Mouse (Mus musculus) hindbrain, embryonic 10.5 days (tissue): ENCODE measurements at regions not wholly inside any gene's neighbourhood (a gene's known extent, or its start where the extent isn't known, plus 50 kb on each side); places are given as distances from the start of the nearest gene placed in this dataset.

Experiments used
- DNase-seq: peaks from one replicate; pipeline ENCODE4 v3.0.0-alpha.2; 2017; ENCODE audit warnings: low spot score
- H3K27ac ChIP-seq: fragments of 300-500 bp; sonication (generic); 2 replicates; pipeline ENCODE4 v1.5.1; 2016; ENCODE audit warnings: mild to moderate bottlenecking, moderate library complexity
- H3K27me3 ChIP-seq: fragments of 300-500 bp; sonication (generic); 2 replicates; pipeline ENCODE4 v1.6.1; 2016; ENCODE audit warnings: mild to moderate bottlenecking; ENCODE audit not compliant: poor library complexity, insufficient read depth, severe bottlenecking
- H3K36me3 ChIP-seq: fragments of 300-500 bp; sonication (generic); 2 replicates; pipeline ENCODE4 v1.6.1; 2016; ENCODE audit warnings: mild to moderate bottlenecking, moderate library complexity
- H3K4me1 ChIP-seq: fragments of 300-500 bp; sonication (generic); replicated peaks from 2 replicates; pipeline ENCODE4 v1.6.1; 2016; ENCODE audit warnings: mild to moderate bottlenecking
- H3K4me3 ChIP-seq: fragments of 300-500 bp; sonication (generic); 2 replicates; pipeline ENCODE4 v1.5.1; 2016; ENCODE audit warnings: mild to moderate bottlenecking, moderate library complexity
- H3K9me3 ChIP-seq: fragments of 300-500 bp; sonication (generic); 2 replicates; pipeline ENCODE4 v1.6.1; 2016; ENCODE audit warnings: mild to moderate bottlenecking, moderate library complexity
- WGBS: fragments of 180-500 bp; shearing (Covaris S2); methylation state at CpG from one replicate; pipeline ENCODE4 v1.1.7; 2016; 5-methylcytosine and 5-hydroxymethylcytosine counted together

DNA sequence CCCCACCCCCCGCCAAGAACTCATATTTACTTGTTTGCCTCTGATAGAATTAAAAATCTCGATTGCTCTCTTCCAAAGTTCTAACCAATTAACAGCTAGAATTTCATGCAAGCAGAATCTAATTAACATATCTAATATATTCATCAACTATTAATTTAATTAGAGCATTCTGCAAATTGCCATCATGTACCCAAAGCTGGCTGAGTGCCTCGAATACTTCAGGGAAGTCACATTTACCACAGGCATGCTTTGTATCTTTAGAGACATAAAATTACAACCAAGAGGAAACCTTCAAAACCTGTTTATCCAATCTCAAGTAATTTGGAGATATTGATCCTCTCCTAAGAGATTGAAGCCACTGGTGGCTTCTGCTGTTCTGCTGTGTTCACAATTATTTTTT is 401.6 kb upstream of the Nmur2 start:
- H3K27ac ChIP-seq, result no peak overlapping the region
- H3K4me1 ChIP-seq, result no peaks in the 10 kb centered on the region
- no peaks in the 10 kb centered on the region for H3K9me3 ChIP-seq
- H3K27me3 ChIP-seq, result no peaks in the 10 kb centered on the region
- no peak for DNase-seq
- H3K4me3 ChIP-seq, result no peak overlapping the region
- 81% methylated on average over 3 of the region's 3 CpGs for WGBS
- no peaks in the 10 kb centered on the region for H3K36me3 ChIP-seq

GRCm38 (mm10) chr11:56441071-56441470 is 400.3 kb upstream of the Nmur2 start:
- Histone ChIP-seq H3K36me3 (no peaks in the 10 kb centered on the region), H3K27ac (no peak overlapping the region), H3K9me3 (no peaks in the 10 kb centered on the region), H3K4me3 (no peak overlapping the region), H3K4me1 (no peaks in the 10 kb centered on the region), H3K27me3 (no peaks in the 10 kb centered on the region)
- 59% methylated on average over 2 of the region's 2 CpGs for WGBS
- no peak for DNase-seq

DNA sequence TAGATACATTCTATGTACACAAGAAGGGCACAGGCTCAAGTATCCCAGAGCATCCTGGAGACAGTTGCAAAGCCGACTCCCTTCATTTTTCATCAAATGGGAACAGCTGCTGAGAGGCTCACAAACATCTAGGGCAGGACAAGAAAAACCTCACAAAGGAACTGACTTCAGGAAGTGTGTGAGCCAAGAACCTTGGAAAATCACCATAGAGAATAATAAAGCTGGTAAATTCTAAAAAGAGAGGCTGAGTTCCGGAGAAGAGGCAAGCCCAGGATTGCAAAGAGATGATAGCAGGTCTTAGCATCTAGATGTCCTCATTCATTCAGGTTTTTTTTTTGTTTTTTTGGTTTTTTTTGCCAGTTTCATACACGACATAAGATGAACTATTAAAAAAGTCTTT is 390.3 kb upstream of the Nmur2 start:
- H3K4me1 ChIP-seq, result no peaks in the 10 kb centered on the region
- no peaks in the 10 kb centered on the region for H3K9me3 ChIP-seq
- H3K27me3 ChIP-seq, result no peaks in the 10 kb centered on the region
- H3K36me3 ChIP-seq, result no peaks in the 10 kb centered on the region
- 83% methylated on average over 3 of the region's 3 CpGs for WGBS
- no peak overlapping the region for H3K27ac ChIP-seq
- no peak for DNase-seq
- H3K4me3 ChIP-seq, result no peak overlapping the region

- 82% methylated on average over 1 of the region's 1 CpGs for WGBS
- no peak overlapping the region for H3K4me3 ChIP-seq
Measured at GRCm38 (mm10) chr11:56384761-56385160, 344.0 kb upstream of the Nmur2 start.

GRCm38 (mm10) chr11:56377535-56377934 is 336.7 kb upstream of the Nmur2 start:
- Histone ChIP-seq H3K36me3 (no peaks in the 10 kb centered on the region), H3K9me3 (no peaks in the 10 kb centered on the region), H3K27me3 (no peaks in the 10 kb centered on the region), H3K27ac (no peak overlapping the region), H3K4me3 (no peak overlapping the region), H3K4me1 (no peaks in the 10 kb centered on the region)
- WGBS, result 91% methylated on average over 5 of the region's 5 CpGs
- DNase-seq, result no peak

More at GRCm38 (mm10) chr11:56384761-56385160, 344.0 kb upstream of the Nmur2 start:
- no peak for DNase-seq
- Histone ChIP-seq H3K9me3 (no peaks in the 10 kb centered on the region), H3K4me1 (no peaks in the 10 kb centered on the region), H3K36me3 (no peaks in the 10 kb centered on the region), H3K27me3 (no peaks in the 10 kb centered on the region), H3K27ac (no peak overlapping the region)

DNA sequence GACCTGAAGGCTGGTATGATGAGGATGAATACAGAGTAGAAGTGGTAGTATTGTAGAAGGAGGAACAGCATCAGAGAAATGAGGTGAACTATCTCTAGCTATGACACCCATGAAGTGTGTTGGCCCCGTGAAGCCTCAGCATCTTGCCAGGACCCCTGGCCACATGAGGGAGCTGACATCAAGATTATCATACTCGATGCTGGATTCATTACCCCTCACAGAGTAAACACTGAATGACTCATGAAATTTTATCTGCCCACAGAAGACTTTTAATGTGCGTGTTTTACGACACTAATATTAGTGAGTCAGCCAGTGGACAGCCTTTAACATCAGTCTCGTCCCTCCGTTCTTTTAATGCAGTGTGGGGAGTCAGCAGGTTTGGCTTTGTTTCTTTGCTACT is 333.5 kb upstream of the Nmur2 start:
- Histone ChIP-seq H3K4me3 (no peak overlapping the region), H3K27ac (no peak overlapping the region), H3K9me3 (no peaks in the 10 kb centered on the region), H3K27me3 (no peaks in the 10 kb centered on the region), H3K36me3 (no peaks in the 10 kb centered on the region), H3K4me1 (no peaks in the 10 kb centered on the region)
- WGBS, result 88% methylated on average over 6 of the region's 6 CpGs
- no peak for DNase-seq

GRCm38 (mm10) chr11:56373624-56374023 is 332.8 kb upstream of the Nmur2 start:
- Histone ChIP-seq H3K4me1 (no peaks in the 10 kb centered on the region), H3K36me3 (no peaks in the 10 kb centered on the region), H3K4me3 (no peak overlapping the region), H3K27me3 (no peaks in the 10 kb centered on the region), H3K27ac (no peak overlapping the region), H3K9me3 (no peaks in the 10 kb centered on the region)
- DNase-seq, result no peak
- WGBS, result 87% methylated on average over 4 of the region's 4 CpGs

- H3K9me3 ChIP-seq, result no peaks in the 10 kb centered on the region
- no peak overlapping the region for H3K27ac ChIP-seq
- H3K36me3 ChIP-seq, result no peaks in the 10 kb centered on the region
- H3K4me3 ChIP-seq, result no peak overlapping the region
- no peaks in the 10 kb centered on the region for H3K27me3 ChIP-seq
- H3K4me1 ChIP-seq, result no peaks in the 10 kb centered on the region
- 82% methylated on average over 2 of the region's 2 CpGs for WGBS
- DNase-seq, result no peak
Measured at GRCm38 (mm10) chr11:56357690-56358089, 316.9 kb upstream of the Nmur2 start.

- Histone ChIP-seq H3K4me3 (no peak overlapping the region), H3K27me3 (no peaks in the 10 kb centered on the region), H3K27ac (no peak overlapping the region), H3K4me1 (no peaks in the 10 kb centered on the region), H3K36me3 (no peaks in the 10 kb centered on the region), H3K9me3 (no peaks in the 10 kb centered on the region)
- no peak for DNase-seq
- 83% methylated on average over 7 of the region's 7 CpGs for WGBS
Measured at GRCm38 (mm10) chr11:56351798-56352366, 311.1 kb upstream of the Nmur2 start.

DNA sequence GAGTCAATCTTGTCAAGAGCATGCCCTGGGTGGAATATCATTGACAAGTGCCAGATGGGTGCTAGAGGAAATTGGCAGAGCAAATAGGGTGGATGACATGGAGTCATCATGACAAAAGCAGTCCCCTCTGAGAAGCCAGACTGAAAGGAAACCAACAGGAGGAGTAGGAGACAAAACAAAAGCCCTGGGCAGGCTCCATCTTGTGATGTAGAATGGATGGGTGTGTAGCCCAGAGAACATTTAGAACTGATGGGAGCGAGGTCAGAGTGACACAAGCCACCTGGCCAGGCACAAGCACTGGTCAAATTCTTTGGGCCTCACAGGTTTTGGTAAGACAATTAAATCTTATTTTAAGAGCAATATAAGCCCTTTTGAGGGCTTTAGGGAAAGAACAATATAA is 310.4 kb upstream of the Nmur2 start:
- Histone ChIP-seq H3K27me3 (no peaks in the 10 kb centered on the region), H3K9me3 (no peaks in the 10 kb centered on the region), H3K27ac (no peak overlapping the region), H3K36me3 (no peaks in the 10 kb centered on the region), H3K4me3 (no peak overlapping the region), H3K4me1 (no peaks in the 10 kb centered on the region)
- DNase-seq, result no peak
- 89% methylated on average over 1 of the region's 1 CpGs for WGBS

DNA sequence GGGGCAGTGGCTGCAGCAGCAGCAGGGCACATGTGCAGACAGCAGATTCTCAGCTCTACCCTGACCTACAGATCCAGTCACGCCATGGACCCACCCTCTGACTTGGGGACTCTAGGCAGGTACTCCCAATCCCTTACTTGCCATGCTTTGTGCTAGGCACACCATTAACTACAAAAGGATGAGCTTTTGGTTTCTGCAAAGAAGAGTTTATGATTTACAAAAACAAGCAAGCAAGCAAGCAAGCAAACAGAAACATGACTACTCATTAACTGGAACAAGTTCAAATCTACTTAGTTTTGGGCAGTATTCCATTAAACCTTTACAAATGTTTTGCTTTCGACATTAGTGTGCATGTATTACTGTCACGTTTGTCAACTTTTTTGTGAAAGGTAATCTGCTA is 309.0 kb upstream of the Nmur2 start:
- no peaks in the 10 kb centered on the region for H3K36me3 ChIP-seq
- no peak overlapping the region for H3K4me3 ChIP-seq
- 89% methylated on average over 3 of the region's 3 CpGs for WGBS
- no peak for DNase-seq
- H3K27me3 ChIP-seq, result no peaks in the 10 kb centered on the region
- H3K9me3 ChIP-seq, result no peaks in the 10 kb centered on the region
- H3K4me1 ChIP-seq, result no peaks in the 10 kb centered on the region
- no peak overlapping the region for H3K27ac ChIP-seq

DNA sequence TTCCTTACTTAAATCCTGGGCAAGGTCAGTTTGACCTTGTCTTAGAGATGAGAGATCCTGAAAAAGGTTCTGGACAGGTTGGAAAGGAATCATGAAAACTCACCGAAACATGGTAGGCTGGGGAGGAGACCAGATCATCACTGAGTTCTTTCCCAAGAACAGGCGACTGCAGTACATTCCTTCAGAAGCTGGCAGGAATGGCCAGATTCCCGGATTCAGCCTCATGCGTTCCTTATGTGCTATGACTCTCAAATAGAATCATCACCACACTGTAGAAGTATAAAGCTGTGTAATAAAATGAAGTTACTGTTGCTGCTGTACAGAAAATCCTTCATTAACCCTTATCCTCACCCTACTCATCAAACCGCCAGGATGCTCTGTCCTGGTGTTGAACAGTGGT is 307.6 kb upstream of the Nmur2 start:
- Histone ChIP-seq H3K4me3 (no peak overlapping the region), H3K36me3 (no peaks in the 10 kb centered on the region), H3K9me3 (no peaks in the 10 kb centered on the region), H3K4me1 (no peaks in the 10 kb centered on the region), H3K27me3 (no peaks in the 10 kb centered on the region), H3K27ac (no peak overlapping the region)
- no peak for DNase-seq
- WGBS, result 93% methylated on average over 5 of the region's 5 CpGs

- no peak for DNase-seq
Measured at GRCm38 (mm10) chr11:56343083-56343482, 302.3 kb upstream of the Nmur2 start.

DNA sequence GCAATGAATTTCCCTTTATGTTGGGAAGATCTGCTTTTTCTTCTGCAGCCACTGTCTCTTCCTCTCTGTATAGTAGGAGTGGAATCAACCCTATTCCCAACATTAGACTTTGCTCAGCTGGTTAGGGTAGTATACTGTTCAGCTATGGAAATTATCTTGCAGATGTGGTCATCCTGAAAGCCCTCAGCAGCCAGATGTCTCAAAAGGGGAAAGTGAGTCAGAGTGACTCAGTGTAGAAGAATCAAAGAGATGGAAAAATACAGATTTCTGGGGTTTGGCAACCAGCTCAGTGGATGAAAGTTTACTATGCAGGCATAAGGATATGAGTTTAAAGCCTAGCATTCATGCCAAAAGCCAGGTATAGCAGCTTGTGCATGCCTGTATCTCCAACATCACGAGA is 300.9 kb upstream of the Nmur2 start:
- Histone ChIP-seq H3K36me3 (no peaks in the 10 kb centered on the region), H3K27ac (no peak overlapping the region), H3K27me3 (no peaks in the 10 kb centered on the region), H3K4me3 (no peak overlapping the region), H3K9me3 (no peaks in the 10 kb centered on the region), H3K4me1 (no peaks in the 10 kb centered on the region)
- WGBS, result 82% methylated on average over 1 of the region's 1 CpGs
- DNase-seq, result no peak

More at GRCm38 (mm10) chr11:56343083-56343482, 302.3 kb upstream of the Nmur2 start:
- no peaks in the 10 kb centered on the region for H3K27me3 ChIP-seq
- H3K9me3 ChIP-seq, result no peaks in the 10 kb centered on the region
- no peak overlapping the region for H3K4me3 ChIP-seq
- H3K36me3 ChIP-seq, result no peaks in the 10 kb centered on the region
- H3K27ac ChIP-seq, result no peak overlapping the region
- no peaks in the 10 kb centered on the region for H3K4me1 ChIP-seq
- WGBS, result 90% methylated on average over 5 of the region's 5 CpGs
